In the genomic region with DNA sequence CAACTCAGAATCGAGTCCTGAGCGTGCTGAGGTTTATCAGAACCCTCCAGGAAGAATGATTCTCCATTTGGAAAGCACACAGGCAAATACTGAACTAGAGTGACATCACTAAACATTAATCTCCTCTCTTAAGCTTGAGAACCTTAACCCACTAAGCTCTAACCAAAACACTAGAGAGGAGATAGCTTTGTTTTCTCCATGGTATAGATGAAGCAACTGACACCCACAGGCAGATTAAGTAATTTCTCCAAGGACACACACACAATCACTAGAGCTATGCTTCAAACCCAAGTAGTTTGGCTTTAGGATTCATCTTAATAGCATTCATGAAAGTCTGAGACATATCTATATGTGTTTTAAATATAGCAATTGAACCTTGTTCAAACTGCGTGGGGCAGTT, we compare ENCODE assay signal across 22 mouse cellular contexts.
DNase-seq lines count a peak whose midpoint lies in the region; ATAC-seq and TF ChIP-seq lines count a peak whose summit lies in the region.
"Had no signal": no experiment of that assay in that cellular context is flagged by ENCODE, and none has a peak within 500 bp of the region (broad histone marks: within the 10 kb centered on the region; RNA-seq: fewer than 3 reads in every experiment).

No protein-coding gene starts in this region.

- H3K27ac ChIP-seq in forebrain, embryonic 11.5 days (ENCODE audit: low read depth, low read length): no peak overlapping the region
- H3K27ac ChIP-seq in forebrain, embryonic 16.5 days (ENCODE audit: low read length): no peak overlapping the region
- H3K27ac ChIP-seq in gastrocnemius, adult 2 months: 0 out of 2 replicates have a peak overlapping the region, but pooled peaks have one; percentile 83

- H3K4me1 ChIP-seq in forebrain, embryonic 11.5 days (replicated peaks; ENCODE audit: control insufficient read depth, insufficient read depth, low read length): no peaks in the 10 kb centered on the region
- peaks cover 4% of the 10 kb centered on the region for H3K4me1 ChIP-seq in forebrain, embryonic 16.5 days (replicated peaks; ENCODE audit: control insufficient read depth, insufficient read depth, low read length)

- WGBS in forebrain, embryonic 11.5 days: 85% methylated on average over 3 of the region's 3 CpGs
- WGBS in forebrain, embryonic 16.5 days: 92% methylated on average over 3 of the region's 3 CpGs

- no peaks in the 10 kb centered on the region for H3K27me3 ChIP-seq in forebrain, embryonic 11.5 days (ENCODE audit: control insufficient read depth, insufficient read depth, low read length)
- no peaks in the 10 kb centered on the region for H3K27me3 ChIP-seq in forebrain, embryonic 16.5 days (replicated peaks; ENCODE audit: control insufficient read depth, insufficient read depth, low read length)
- H3K27me3 ChIP-seq: CH12.LX, Patski had no signal

- intact Hi-C loops in gastrocnemius, adult 2 months (cut with DNase I): no loop called here
- intact Hi-C loops in left cerebral cortex, postnatal 25 days (cut with DNase I): no loop called here

- H3K9me3 ChIP-seq in forebrain, embryonic 11.5 days (ENCODE audit: control insufficient read depth, low read length): no peaks in the 10 kb centered on the region
- H3K9me3 ChIP-seq in forebrain, embryonic 16.5 days (ENCODE audit: control insufficient read depth, low read length): no peaks in the 10 kb centered on the region
- H3K9me3 ChIP-seq: G1E had no signal

- H3K36me3 ChIP-seq in forebrain, embryonic 11.5 days (ENCODE audit: control insufficient read depth, insufficient read depth, low read length): no peaks in the 10 kb centered on the region
- no peaks in the 10 kb centered on the region for H3K36me3 ChIP-seq in forebrain, embryonic 16.5 days (ENCODE audit: control insufficient read depth, insufficient read depth)
- H3K36me3 ChIP-seq: G1E had no signal

- peak; percentile 2 for DNase-seq in forebrain, embryonic 11.5 days (ENCODE audit: low spot score)
- no peak for DNase-seq in gastrocnemius, adult 2 months
- DNase-seq in gastrocnemius, postnatal 10 days: no peak
- DNase-seq in fat pad, adult 2 months (ENCODE audit: extremely low read depth, low read depth, low spot score): peak; percentile 96
- DNase-seq in gonadal fat pad, adult 2 months (ENCODE audit: low read depth): peak; percentile 98
- DNase-seq in kidney, postnatal 14 days: no peak
- no peak for DNase-seq in left cerebral cortex, postnatal 25 days (ENCODE audit: low spot score in 2 of 2)
- DNase-seq: adrenal gland, adult 2 months; adrenal gland, adult 8-10 months; adrenal gland, postnatal 10 days; adrenal gland, postnatal 14 days; adrenal gland, postnatal 25 days; adrenal gland, postnatal 36 days; B cell, adult 2 months; cerebellum, adult 11 months; cerebellum, adult 11-12 months had no signal

- H3K4me3 ChIP-seq in forebrain, embryonic 11.5 days (ENCODE audit: low read depth, low read length): no peak overlapping the region
- H3K4me3 ChIP-seq in forebrain, embryonic 16.5 days (replicated peaks; ENCODE audit: low read length): no peak overlapping the region
- no peak overlapping the region for H3K4me3 ChIP-seq in gastrocnemius, adult 2 months

- H3K4me2 ChIP-seq in forebrain, embryonic 11.5 days (ENCODE audit: low read depth, low read length, severe bottlenecking): no peak overlapping the region
- H3K4me2 ChIP-seq in forebrain, embryonic 16.5 days (ENCODE audit: low read length): no peak overlapping the region

- ATAC-seq in forebrain, embryonic 11.5 days (replicated peaks; ENCODE audit: low FRiP score): no peak
- ATAC-seq in forebrain, embryonic 16.5 days: no peak
- ATAC-seq: activated CD4-positive, CD25-positive, alpha-beta regulatory T cell, adult 4 months; CD4-positive, CD25-positive, alpha-beta regulatory T cell, adult 4 months; Patski had no signal

- H3K9ac ChIP-seq in forebrain, embryonic 11.5 days (ENCODE audit: low read length): no peak overlapping the region
- H3K9ac ChIP-seq in forebrain, embryonic 16.5 days (replicated peaks; ENCODE audit: low read depth, low read length): no peak overlapping the region

- no peak for TF ChIP-seq CTCF in gastrocnemius, adult 2 months (IDR thresholded peaks at IDR 0.05)

Comparison
In these comparisons a context has a peak if more than half of its experiments do, and no peak if none do; other contexts are left out.
1. DNase-seq: peak in forebrain, embryonic 11.5 days (single experiment), fat pad, adult 2 months (single experiment) and gonadal fat pad, adult 2 months (single experiment); none in gastrocnemius, adult 2 months (single experiment), gastrocnemius, postnatal 10 days (single experiment), kidney, postnatal 14 days (single experiment) and left cerebral cortex, postnatal 25 days (0 of 2).